Mouse (Mus musculus): ENCODE results near the gene Ccdc85c.

The Ccdc85c gene

GRCm38 (mm10) chr12:108178331-108179245 lies 96.6 kb downstream of the Ccdc85c start:
- DNase-seq (ENCODE audit: low read depth, low spot score), result peak; percentile 29

GRCm38 (mm10) chr12:108176366-108176765 lies 98.9 kb downstream of the Ccdc85c start:
- no peak for DNase-seq (ENCODE audit: low read depth, low spot score)

GRCm38 (mm10) chr12:108174606-108175505 lies 100.4 kb downstream of the Ccdc85c start:
- DNase-seq (ENCODE audit: low read depth, low spot score), result no peak

GRCm38 (mm10) chr12:108172639-108173038 lies 102.6 kb downstream of the Ccdc85c start:
- DNase-seq (ENCODE audit: low read depth, low spot score), result no peak

- no peak for DNase-seq (ENCODE audit: low read depth, low spot score)
Measured at GRCm38 (mm10) chr12:108171336-108171735, 103.9 kb downstream of the Ccdc85c start.

- no peak for DNase-seq (ENCODE audit: low read depth, low spot score)
Measured at GRCm38 (mm10) chr12:108170467-108170866, 104.8 kb downstream of the Ccdc85c start.

- DNase-seq (ENCODE audit: low read depth, low spot score), result no peak
Measured at GRCm38 (mm10) chr12:108168909-108169308, 106.3 kb downstream of the Ccdc85c start.

- no peak for DNase-seq (ENCODE audit: low read depth, low spot score)
Measured at GRCm38 (mm10) chr12:108163706-108164105, 111.5 kb downstream of the Ccdc85c start.

- no peak for DNase-seq (ENCODE audit: low read depth, low spot score)
Measured at GRCm38 (mm10) chr12:108162036-108162435, 113.2 kb downstream of the Ccdc85c start.

GRCm38 (mm10) chr12:108159863-108160262 lies 115.4 kb downstream of the Ccdc85c start:
- no peak for DNase-seq (ENCODE audit: low read depth, low spot score)
